Mouse (Mus musculus) 3T3-L1 (cell line): Measurements from ENCODE around the gene Glmp.
"Not testable (repeated sequence)": the region's sequence is repeated elsewhere in the genome, so short reads cannot be mapped to it uniquely, and the experiment has no call there.

Experiments
- DNase-seq: peaks from one replicate; pipeline ENCODE4 v3.0.0-alpha.2; 2015; ENCODE audit warnings: low read depth, low spot score

Glmp gene

DNA sequence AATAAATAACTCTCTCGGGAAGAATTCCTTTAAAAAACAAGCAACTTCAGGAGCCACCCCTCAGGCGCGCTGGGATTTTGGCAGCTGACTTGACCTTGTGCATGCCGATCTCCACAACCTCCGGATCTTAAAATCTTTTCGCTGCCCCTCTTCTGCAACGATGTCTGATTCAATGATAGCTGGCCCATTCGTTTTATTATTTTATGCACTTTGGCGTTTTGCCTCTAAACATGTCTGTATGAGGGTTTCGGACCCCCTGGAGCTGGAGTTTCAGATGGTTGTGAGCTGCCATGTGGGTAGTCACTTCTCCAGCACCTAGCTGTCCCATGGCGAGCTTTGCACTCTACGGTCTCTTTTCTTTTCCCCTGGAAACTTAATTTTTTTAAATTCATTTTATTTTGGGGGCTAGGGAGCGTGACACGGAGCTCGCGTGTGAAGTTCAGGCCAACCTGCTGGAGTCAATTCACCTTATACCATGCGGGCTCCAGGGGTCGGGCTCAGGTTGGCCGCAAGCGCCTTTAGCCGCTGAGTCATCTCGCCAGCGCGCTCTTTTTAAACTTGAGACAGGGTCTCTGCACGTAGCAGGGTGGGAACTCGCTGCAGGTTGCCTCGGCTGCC, 10.7 kb downstream of the Glmp start:
- DNase-seq: peak; percentile 66

- DNase-seq: peak; percentile 96
Observed at GRCm38 (mm10) chr3:88336058-88337013, 11.5 kb downstream of the Glmp start, which contains the start of the genes Tmem79 and Smg5. Gene Tmem79 (minus strand): TSS chr3:88336148. Gene Smg5 (plus strand): TSS chr3:88336260.

DNA sequence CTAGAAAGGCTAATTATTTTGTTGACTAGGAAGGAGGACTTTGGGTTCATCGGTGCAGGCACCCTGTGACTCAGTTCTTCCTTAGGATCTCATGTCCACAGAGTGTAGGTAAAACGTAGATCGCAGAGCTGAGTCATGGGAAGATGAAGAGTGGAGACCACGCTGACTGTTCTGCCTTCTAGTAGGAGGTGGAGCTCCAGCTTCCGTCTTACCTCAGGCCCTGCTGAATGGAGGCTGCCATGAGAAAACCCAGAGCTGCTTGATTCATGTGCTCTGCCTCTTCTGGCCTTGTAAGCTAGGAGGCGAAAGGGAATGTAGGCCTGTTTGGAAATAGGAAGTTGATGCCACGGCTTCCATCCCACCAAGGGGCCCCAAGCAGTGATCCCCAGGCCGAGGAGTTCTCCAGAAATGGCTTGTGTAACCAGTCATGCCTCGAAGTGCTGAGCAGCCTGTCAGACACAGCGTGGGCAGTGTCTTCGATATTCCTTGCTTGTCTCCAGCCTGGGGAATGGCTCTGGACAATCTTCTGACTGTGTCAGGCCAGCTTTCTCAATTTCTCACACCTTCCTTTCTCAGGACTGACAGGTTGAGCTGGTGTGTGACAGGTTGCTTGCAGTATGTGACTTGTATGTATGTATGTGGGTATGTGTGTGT, 12.7 kb downstream of the Glmp start:
- DNase-seq: peak; percentile 67

DNA sequence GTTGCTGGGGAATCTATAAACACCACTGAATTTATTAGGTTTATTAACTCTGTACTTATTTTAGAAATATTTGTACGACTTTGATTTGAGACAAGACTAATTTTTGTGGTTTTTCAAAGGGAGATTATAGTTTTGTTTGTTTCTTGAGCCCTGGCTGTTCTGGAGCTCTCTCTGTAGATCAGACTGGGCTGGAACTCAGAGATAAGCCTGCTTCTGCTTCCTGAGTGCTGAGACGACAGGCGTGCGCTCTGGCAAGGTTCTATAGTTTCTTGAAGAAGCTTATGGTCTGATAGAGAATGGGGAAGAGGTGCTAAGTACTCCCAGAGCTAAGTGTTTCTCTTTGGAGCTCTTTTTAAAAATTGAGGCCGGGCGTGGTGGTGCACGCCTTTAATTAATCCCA, 13.5 kb downstream of the Glmp start:
- no peak for DNase-seq

DNA sequence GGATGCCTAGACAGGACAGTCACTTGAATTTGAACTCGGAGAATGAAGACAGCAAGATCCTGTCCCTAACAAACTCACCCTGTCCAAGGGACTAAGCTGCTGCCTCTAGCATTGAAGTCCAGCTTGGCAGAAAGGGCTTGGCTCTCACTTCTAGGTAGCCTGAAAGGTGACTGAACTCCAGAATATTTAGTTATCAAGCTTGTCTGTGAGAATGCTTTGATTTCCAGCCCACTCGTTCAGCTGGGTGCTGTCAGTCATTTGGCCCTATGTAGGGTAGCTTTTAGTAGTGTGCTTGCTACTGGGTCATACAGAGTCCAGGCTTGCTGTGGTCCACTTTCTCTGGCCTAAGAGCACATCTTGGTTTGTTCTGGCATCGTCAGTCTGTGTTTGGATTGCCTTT, 14.2 kb downstream of the Glmp start:
- DNase-seq: no peak

- no peak for DNase-seq
Observed at GRCm38 (mm10) chr3:88350732-88351131, 25.9 kb downstream of the Glmp start.

- DNase-seq: no peak
Observed at GRCm38 (mm10) chr3:88352907-88353306, 28.1 kb downstream of the Glmp start.

DNA sequence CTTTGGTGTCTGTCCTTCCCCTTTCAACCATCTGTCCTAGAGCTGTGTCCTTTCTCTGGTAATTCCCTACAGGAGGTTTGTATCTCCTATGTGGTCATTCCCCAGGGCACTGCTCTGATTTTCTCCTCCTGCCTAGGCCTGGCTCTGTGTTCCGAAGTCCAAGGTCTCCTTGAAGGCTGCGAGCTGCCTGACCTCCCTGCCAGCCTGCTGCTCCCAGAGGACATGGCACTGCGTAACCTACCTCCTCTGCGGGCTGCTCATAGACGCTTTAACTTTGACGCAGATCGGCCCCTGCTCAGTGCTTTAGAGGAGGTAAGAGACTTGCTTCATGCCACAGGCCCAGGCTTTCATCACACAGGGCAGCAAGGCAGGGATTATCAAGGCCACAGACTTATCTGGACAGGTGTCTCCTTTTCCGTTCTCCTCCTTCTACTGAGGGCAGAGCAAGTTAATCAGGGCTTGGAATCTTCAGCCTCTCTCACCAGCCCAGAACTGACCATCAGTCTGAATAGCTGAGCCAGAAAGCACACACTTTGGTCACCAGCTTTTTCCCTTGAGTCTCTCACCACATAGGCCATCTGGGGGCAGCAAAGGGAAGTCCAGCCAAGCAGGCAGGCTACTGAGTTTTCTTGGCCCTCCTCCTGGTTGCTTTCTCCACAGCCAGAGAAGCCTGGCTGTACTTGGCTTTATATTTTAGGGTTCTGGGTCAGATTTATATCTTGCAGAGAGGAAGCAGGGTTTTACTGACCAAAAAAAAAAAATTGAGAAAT, 29.8 kb downstream of the Glmp start:
- peak; percentile 42 for DNase-seq

DNA sequence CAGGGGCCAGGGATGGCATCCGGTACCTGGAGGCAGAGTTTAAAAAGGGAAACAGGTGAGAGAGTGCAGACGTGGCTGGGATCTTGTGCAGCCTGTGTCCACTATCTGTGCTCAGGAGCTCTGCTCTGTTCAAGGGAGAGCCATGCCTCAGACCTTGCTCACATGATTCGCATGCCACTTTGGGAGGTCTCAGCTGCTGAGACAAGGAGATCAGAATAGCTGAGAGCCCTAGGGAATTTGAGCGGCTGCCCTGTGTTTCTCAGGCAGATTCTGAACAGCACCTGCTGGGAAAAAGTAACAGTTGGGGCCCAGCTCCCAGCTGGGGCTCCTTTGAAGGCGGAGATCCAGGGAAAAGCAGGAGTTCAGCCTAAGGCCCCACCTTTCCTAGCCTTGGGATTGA, 34.8 kb downstream of the Glmp start:
- DNase-seq: no peak

DNA sequence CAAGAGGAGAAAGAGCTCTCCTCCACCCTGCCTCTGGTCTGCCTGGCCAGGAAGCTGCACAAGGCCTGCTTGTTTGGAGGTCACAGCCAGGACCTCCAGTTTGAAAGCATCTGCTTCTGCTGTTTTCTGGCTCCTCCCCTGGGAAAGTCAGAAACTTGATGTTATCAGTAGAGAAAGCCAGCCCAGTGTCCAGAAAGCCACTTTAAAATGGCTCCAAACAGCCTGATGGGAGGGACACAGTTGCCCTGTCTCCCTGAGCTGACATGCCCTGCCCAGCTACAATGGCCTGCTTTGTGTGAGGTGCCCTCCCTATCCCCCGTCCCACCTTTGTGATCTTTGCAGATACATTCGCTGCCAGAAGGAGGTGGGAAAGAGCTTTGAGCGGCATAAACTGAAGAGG, 35.2 kb downstream of the Glmp start:
- no peak for DNase-seq

- DNase-seq: no peak
Observed at GRCm38 (mm10) chr3:88361096-88361495, 36.3 kb downstream of the Glmp start.

- no peak for DNase-seq
Observed at GRCm38 (mm10) chr3:88361612-88362313, 36.9 kb downstream of the Glmp start.

DNA sequence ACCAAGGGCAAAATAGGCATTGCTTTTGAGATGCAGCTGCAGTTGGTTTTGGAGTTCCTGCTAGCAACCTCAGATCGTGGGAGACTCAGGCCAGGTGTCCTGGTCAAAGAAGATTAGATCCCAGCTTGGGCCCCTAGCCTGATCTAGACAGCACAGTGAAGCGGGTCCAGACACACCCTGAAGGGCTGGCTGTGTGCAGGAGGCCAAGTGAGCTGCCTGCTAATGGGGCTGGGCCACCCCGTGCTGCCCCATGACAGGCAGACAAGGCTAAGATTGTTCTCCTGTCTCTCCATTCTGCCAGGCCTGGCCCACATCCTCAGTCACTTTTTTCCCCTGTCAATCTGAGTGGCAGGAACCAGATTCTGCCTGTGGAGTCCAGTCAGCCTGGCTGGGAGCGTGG, 38.9 kb downstream of the Glmp start:
- DNase-seq: peak; percentile 23

DNA sequence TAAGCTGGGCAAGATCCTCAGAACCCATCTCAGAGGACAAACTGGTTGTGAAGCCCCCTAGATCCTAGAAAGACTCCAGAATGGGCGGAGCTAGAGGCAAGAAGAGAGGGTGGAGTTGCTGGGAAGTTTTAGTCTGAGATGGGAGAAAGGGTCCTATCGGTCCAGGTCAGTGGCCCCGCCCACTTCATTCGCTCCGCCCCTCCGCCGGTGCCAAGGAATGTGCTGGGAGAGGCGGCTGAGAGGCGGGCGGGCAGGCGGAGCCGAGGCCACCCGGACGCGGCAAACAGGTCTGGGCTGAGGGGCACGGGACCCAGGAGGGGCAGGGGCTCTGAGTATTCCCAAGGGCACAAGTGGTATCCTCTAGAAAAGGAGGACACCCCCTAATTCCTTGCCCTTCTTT, 39.5 kb downstream of the Glmp start, which contains the start of gene Paqr6:
Paqr6 (plus strand) TSS at position 248 of the 400 bp plus-strand sequence.
- no peak for DNase-seq

GRCm38 (mm10) chr3:88365705-88366361, 41.0 kb downstream of the Glmp start:
- no peak for DNase-seq

DNA sequence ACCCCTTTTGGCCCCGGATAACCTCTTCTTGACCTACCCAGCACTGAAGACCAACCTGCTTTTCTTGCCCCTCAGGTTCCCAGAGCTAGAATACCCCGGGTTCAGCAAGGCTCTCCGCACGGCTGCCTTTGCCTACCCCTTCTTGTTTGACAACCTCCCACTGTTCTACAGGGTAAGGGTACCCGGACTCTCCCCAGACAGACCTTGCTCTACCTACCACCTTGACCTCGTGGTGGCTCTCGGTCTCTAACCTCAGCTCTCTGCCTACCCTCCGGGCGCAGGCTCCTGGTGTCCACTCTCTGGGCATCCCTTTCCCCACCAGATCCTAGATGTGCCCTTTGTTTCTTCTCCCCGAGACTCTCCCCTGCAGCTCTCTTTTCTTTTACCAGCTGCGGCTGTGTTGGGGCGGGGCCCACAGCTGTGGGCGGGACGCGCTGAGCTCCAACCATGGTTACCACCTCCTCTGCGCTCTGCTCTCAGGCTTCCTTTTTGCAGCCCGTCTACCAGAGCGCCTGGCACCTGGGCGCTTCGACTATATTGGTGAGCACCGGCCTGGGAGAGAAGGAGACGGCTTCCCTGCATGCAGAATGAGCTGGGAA, 42.1 kb downstream of the Glmp start:
- DNase-seq: not testable (repeated sequence)

DNA sequence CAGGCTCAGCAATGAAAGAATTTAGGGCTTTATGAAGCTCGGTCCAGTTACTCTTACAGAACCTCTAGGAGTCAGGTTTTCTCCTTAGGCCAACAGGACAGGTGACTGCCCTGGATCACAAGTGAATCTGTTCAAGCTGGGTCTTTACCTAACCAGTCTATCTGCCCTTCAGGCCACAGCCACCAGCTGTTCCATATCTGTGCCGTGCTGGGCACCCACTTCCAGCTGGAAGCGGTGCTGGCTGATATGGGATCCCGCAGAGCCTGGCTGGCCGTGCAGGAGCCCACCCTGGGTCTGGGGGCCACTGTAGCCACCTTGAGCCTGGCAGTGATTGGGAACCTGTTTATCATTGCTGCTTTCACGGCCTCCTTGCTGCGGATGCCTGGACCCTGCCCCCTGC, 42.7 kb downstream of the Glmp start:
- not testable (repeated sequence) for DNase-seq

DNA sequence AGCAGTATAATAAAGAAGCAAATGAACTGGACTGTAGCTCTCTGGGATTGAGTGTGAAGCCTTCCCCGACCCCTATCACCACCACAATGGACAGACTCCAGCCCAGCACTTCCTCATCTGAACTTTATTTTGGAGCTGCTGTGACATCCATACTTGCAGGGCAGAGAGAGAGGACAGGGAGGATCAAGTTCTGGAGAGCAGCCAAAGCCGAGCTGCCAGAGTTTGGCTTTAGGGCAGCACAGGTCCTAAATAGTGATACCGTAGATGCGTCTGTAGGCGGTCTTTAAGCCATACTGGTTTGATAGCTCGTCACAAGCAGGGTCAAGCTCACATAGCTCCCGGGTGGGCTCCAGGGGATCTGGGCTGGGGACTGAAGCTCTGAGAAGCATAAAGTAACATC, 43.7 kb downstream of the Glmp start:
- DNase-seq: not testable (repeated sequence)

- DNase-seq: not testable (repeated sequence)
Observed at GRCm38 (mm10) chr3:88372643-88373042, 47.8 kb downstream of the Glmp start, which contains the start of gene Bglap3. Gene Bglap3 (minus strand): TSS chr3:88372743.
